Mouse (Mus musculus): ENCODE data around the gene Cd300lg. TPM values are rescaled to one million over a fixed set of nuclear protein-coding genes. Genes with fewer than 3 reads are reported as not detected.

The Cd300lg gene
- total RNA-seq, 2 experiments from 2014 or later: not detected

GRCm38 (mm10) chr11:102087081-102087751 is 45.9 kb downstream of the Cd300lg start:
- H3K4me3 ChIP-seq: peak overlapping the region; percentile 67
- H3K27ac ChIP-seq: peak overlapping the region; percentile 99
- intact Hi-C loops (cut with DNase I): loop anchor here (1.0 kb wide), 1 partner anchor 61 kb away; no protein-coding TSS in a partner anchor
- DNase-seq (ENCODE audit: extremely low spot score in 1 of 2, low spot score in 2 of 2): peak; percentile 82 to 86
- no peak for TF ChIP-seq CTCF (IDR thresholded peaks at IDR 0.05)

GRCm38 (mm10) chr11:102087931-102088898 is 46.9 kb downstream of the Cd300lg start, which contains the start of gene Mpp2:
TSS of gene Mpp2 (minus strand) at chr11:102088515.
- no peak for TF ChIP-seq CTCF (IDR thresholded peaks at IDR 0.05)
- peak; percentile 74 to 76 for DNase-seq (ENCODE audit: extremely low spot score in 1 of 2, low spot score in 2 of 2)
- intact Hi-C loops (cut with DNase I): loop anchor here (1.0 to 2.0 kb wide), 3 partner anchors 27 to 103 kb away; partner anchors contain the start of gene Cfap97d1
- peak within 1 kb of the TSS; percentile 67 for H3K4me3 ChIP-seq
- H3K27ac ChIP-seq: peak within 1 kb of the TSS; percentile 99

GRCm38 (mm10) chr11:102089088-102089808 is 47.9 kb downstream of the Cd300lg start:
- peak; percentile 78 for TF ChIP-seq CTCF (IDR thresholded peaks at IDR 0.05)
- Histone ChIP-seq H3K27ac (peak overlapping the region; percentile 99), H3K4me3 (peak overlapping the region; percentile 67)
- DNase-seq (ENCODE audit: extremely low spot score in 1 of 2, low spot score in 2 of 2): peak; percentile 63 to 71
- intact Hi-C loops (cut with DNase I): loop anchor here (2.0 kb wide), 1 partner anchor 104 kb away; the partner anchor contains the start of gene Cfap97d1

GRCm38 (mm10) chr11:102095676-102096075 is 54.4 kb downstream of the Cd300lg start:
- intact Hi-C loops (cut with DNase I): no loop called here
- Histone ChIP-seq H3K27ac (no peak overlapping the region), H3K4me3 (no peak overlapping the region)
- no peak for TF ChIP-seq CTCF (IDR thresholded peaks at IDR 0.05)
- DNase-seq (ENCODE audit: extremely low spot score in 1 of 2, low spot score in 2 of 2): no peak

- H3K27ac ChIP-seq: no peak overlapping the region
- no peak overlapping the region for H3K4me3 ChIP-seq
- intact Hi-C loops (cut with DNase I): no loop called here
- DNase-seq (ENCODE audit: extremely low spot score in 1 of 2, low spot score in 2 of 2): no peak
- no peak for TF ChIP-seq CTCF (IDR thresholded peaks at IDR 0.05)
These were observed 55.1 kb downstream of the Cd300lg start for GRCm38 (mm10) chr11:102096446-102096845.

GRCm38 (mm10) chr11:102096887-102097391 is 55.6 kb downstream of the Cd300lg start:
- Histone ChIP-seq H3K4me3 (peak overlapping the region; percentile 39), H3K27ac (no peak overlapping the region)
- peak; percentile 46 for TF ChIP-seq CTCF (IDR thresholded peaks at IDR 0.05)
- intact Hi-C loops (cut with DNase I): no loop called here
- DNase-seq (ENCODE audit: extremely low spot score in 1 of 2, low spot score in 2 of 2): peak; percentile 70 to 77

- TF ChIP-seq CTCF (IDR thresholded peaks at IDR 0.05): no peak
- H3K4me3 ChIP-seq: no peak within 1 kb of the TSS
- intact Hi-C loops (cut with DNase I): loop anchor here (5.0 to 10.0 kb wide), 2 partner anchors 166 to 186 kb away; partner anchors contain the start of gene Asb16
- no peak for DNase-seq (ENCODE audit: extremely low spot score in 1 of 2, low spot score in 2 of 2)
- H3K27ac ChIP-seq: no peak within 1 kb of the TSS
These were observed 59.9 kb downstream of the Cd300lg start, which contains the start of gene Ppy for GRCm38 (mm10) chr11:102101219-102101618. TSS of gene Ppy (minus strand) at chr11:102101319.

GRCm38 (mm10) chr11:102102485-102103258 is 61.4 kb downstream of the Cd300lg start:
- peak; percentile 62 to 72 for DNase-seq (ENCODE audit: extremely low spot score in 1 of 2, low spot score in 2 of 2)
- intact Hi-C loops (cut with DNase I): loop anchor here (1.0 to 10.0 kb wide), 3 partner anchors 36 to 188 kb away; partner anchors contain the start of gene Asb16
- Histone ChIP-seq H3K4me3 (no peak overlapping the region), H3K27ac (no peak overlapping the region)
- TF ChIP-seq CTCF (IDR thresholded peaks at IDR 0.05): peak; percentile 98

Other genes starting within 250 kb of the Cd300lg start
- gene Meox1, start 147.1 kb upstream of the Cd300lg start, total RNA-seq (2021): under 1 TPM; 0.50 to 0.91 TPM
- not detected for gene Sost, start 74.5 kb upstream of the Cd300lg start, total RNA-seq (2021)
- not detected for gene Cfap97d1, start 57.2 kb upstream of the Cd300lg start, total RNA-seq (2021)
- 100 to 1,000 TPM; 206 to 220 TPM for gene Dusp3, start 54.5 kb upstream of the Cd300lg start, total RNA-seq (2021)
- 10 to 100 TPM; 94.6 to 98.8 TPM for gene Mpp3, start 13.0 kb upstream of the Cd300lg start, total RNA-seq (2021)
- 100 to 1,000 TPM; 146 to 157 TPM for gene Mpp2, start 47.0 kb downstream of the Cd300lg start, total RNA-seq (2021)
- gene Ppy, start 59.8 kb downstream of the Cd300lg start, total RNA-seq (2021): not detected
- gene Pyy, start 66.3 kb downstream of the Cd300lg start, total RNA-seq (2021): not detected
- under 1 TPM in 1 of 2 experiments, not detected in 1; 0.11 TPM for gene Nags, start 104.0 kb downstream of the Cd300lg start, total RNA-seq (2021)
- 10 to 100 TPM; 20.8 to 23.0 TPM for gene Tmem101, start 114.9 kb downstream of the Cd300lg start, total RNA-seq (2021)
- gene Lsm12, start 143.8 kb downstream of the Cd300lg start, total RNA-seq (2021): 10 to 100 TPM; 55.2 to 58.9 TPM
- gene G6pc3, start 148.1 kb downstream of the Cd300lg start, total RNA-seq (2021): 10 to 100 TPM; 62.9 to 69.8 TPM
- gene Hdac5, start 188.7 kb downstream of the Cd300lg start, total RNA-seq (2021): 100 to 1,000 TPM; 286 to 315 TPM
- gene BC030867, start 207.4 kb downstream of the Cd300lg start, total RNA-seq (2021): 1 to 10 TPM; 1.0 to 2.0 TPM
- 1 to 10 TPM; 1.2 to 1.4 TPM for gene Asb16, start 227.2 kb downstream of the Cd300lg start, total RNA-seq (2021)
- 10 to 100 TPM; 66.6 to 74.4 TPM for gene Tmub2, start 243.4 kb downstream of the Cd300lg start, total RNA-seq (2021)